Mouse (Mus musculus): Measurements from ENCODE around the gene Sart3. TPM values are rescaled to one million over a fixed set of nuclear protein-coding genes. Genes with fewer than 3 reads are reported as not detected.

The Sart3 gene
- total and polyA plus RNA-seq, 2 experiments from 2014 or later: 11.9 to 15.8 TPM

DNA sequence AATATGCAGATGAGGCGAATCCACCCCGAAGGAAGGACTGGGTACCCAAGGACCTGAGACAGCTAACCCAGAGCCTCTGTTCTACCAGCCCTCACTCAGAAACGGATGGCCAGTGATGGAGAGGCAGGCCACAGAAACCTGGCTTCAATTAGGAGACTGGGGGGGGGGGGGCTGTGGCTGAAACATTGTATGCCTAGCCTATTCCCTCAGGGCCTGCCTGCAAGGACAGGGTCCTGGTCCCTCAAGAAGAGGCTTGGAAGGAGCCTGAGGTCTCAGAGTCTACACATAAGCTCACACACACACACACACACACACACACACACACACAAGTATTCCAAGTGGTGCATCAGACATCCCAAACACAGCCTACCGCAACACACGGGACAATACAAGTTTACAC, 27.4 kb upstream of the Sart3 start:
- peak overlapping the region; percentile 48 for H3K27ac ChIP-seq (ENCODE audit: low read depth)
- no peak for ATAC-seq (ENCODE audit: insufficient read depth, low read depth)
- peak overlapping the region; percentile 44 for H3K4me2 ChIP-seq (ENCODE audit: low read depth, low read length)
- no peak for DNase-seq (ENCODE audit: low spot score)
- peaks cover 25% of the 10 kb centered on the region for H3K27me3 ChIP-seq (ENCODE audit: control insufficient read depth, insufficient read depth, low read length)
- no peaks in the 10 kb centered on the region for H3K4me1 ChIP-seq (ENCODE audit: control insufficient read depth, insufficient read depth)
- H3K4me3 ChIP-seq (ENCODE audit: low read depth, low read length): peak overlapping the region; percentile 38
- WGBS: 44% methylated on average over 5 of the region's 5 CpGs
- no peaks in the 10 kb centered on the region for H3K36me3 ChIP-seq (replicated peaks; ENCODE audit: control insufficient read depth, insufficient read depth, low read length)
- TF ChIP-seq CTCF (IDR thresholded peaks at IDR 0.05; ENCODE audit: low read depth) (no peak), EP300 (IDR thresholded peaks at IDR 0.05; ENCODE audit: low read depth) (no peak)
- H3K9me3 ChIP-seq (replicated peaks; ENCODE audit: control insufficient read depth, low read length): no peaks in the 10 kb centered on the region
- 0 out of 2 replicates have a peak overlapping the region, but pooled peaks have one; percentile 30 for H3K9ac ChIP-seq (replicated peaks; ENCODE audit: low read depth, low read length)

DNA sequence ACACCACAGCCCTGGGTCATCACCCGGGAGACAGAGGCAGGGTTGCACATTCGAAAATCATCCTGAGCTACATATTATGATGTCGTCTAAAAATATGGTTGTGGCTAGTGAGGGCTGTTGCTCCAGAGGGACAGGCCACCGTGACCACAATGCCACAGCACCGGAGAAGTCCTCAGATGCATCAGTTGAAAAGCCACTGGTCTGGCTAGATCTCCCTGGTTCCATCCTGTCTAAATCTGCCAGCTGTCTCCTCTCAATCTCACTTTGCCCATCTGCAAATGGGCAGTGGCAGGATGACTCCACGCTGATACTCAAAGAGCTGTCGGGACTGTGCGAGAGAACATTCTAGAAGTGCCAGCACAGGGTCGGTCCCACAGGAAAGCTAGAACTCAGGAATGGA, 26.2 kb upstream of the Sart3 start:
- Histone ChIP-seq H3K4me3 (ENCODE audit: low read depth, low read length) (no peak overlapping the region), H3K27me3 (ENCODE audit: control insufficient read depth, insufficient read depth, low read length) (peaks cover 25% of the 10 kb centered on the region), H3K4me1 (ENCODE audit: control insufficient read depth, insufficient read depth) (no peaks in the 10 kb centered on the region), H3K9ac (replicated peaks; ENCODE audit: low read depth, low read length) (no peak overlapping the region), H3K4me2 (ENCODE audit: low read depth, low read length) (no peak overlapping the region; the same call in 1 of the 2 replicates), H3K36me3 (replicated peaks; ENCODE audit: control insufficient read depth, insufficient read depth, low read length) (no peaks in the 10 kb centered on the region), H3K9me3 (replicated peaks; ENCODE audit: control insufficient read depth, low read length) (no peaks in the 10 kb centered on the region), H3K27ac (ENCODE audit: low read depth) (no peak overlapping the region)
- DNase-seq (ENCODE audit: low spot score) (no peak), ATAC-seq (ENCODE audit: insufficient read depth, low read depth) (no peak)
- WGBS: 70% methylated on average over 9 of the region's 9 CpGs
- TF ChIP-seq EP300 (IDR thresholded peaks at IDR 0.05; ENCODE audit: low read depth) (no peak), CTCF (IDR thresholded peaks at IDR 0.05; ENCODE audit: low read depth) (no peak)

DNA sequence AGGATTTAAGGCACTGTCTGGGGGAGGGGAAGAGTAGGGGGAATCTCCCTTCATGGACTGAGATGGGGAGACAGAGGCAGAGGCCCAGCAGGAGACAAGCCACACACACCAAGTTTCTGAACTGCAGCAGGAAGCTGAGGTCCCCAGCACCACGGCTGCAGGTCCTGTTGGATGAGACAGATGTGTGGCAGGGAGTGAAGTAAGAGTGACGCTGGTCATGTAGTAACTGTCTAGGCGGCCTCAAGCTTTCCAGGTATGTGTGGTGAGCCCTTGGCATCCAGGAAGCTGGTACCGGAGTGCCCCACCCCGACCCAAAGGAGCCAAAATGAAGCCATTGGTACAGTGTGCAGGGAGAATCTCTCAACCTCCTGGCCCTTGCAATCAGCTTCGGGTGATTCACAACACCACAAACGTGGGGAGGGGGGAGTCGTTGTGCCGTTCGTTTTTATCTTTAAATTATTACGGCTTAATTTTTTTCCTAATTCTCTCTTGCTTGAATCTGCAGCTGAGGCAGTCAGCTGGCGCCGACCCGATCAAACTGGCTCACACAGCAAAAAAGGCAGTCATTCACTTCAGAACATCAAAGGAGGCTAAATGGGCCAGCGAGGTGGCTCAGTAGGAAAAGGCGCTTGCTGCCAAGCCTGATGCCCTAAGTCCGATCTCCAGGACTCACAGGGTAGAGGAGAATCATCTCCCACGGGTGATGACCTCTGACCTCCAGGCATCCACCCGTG, 25.0 kb upstream of the Sart3 start:
- Histone ChIP-seq H3K27ac (ENCODE audit: low read depth) (0 out of 2 replicates have a peak overlapping the region, but pooled peaks have one; percentile 30), H3K27me3 (ENCODE audit: control insufficient read depth, insufficient read depth, low read length) (peaks cover 25% of the 10 kb centered on the region), H3K36me3 (replicated peaks; ENCODE audit: control insufficient read depth, insufficient read depth, low read length) (no peaks in the 10 kb centered on the region), H3K4me1 (ENCODE audit: control insufficient read depth, insufficient read depth) (no peaks in the 10 kb centered on the region), H3K9ac (replicated peaks; ENCODE audit: low read depth, low read length) (no peak overlapping the region), H3K9me3 (replicated peaks; ENCODE audit: control insufficient read depth, low read length) (no peaks in the 10 kb centered on the region), H3K4me3 (ENCODE audit: low read depth, low read length) (no peak overlapping the region), H3K4me2 (ENCODE audit: low read depth, low read length) (peak overlapping the region; percentile 33; the same call in 1 of the 2 replicates)
- DNase-seq (ENCODE audit: low spot score) (no peak), ATAC-seq (ENCODE audit: insufficient read depth, low read depth) (no peak)
- WGBS: 19% methylated on average over 19 of the region's 19 CpGs
- TF ChIP-seq CTCF (IDR thresholded peaks at IDR 0.05; ENCODE audit: low read depth) (no peak), EP300 (IDR thresholded peaks at IDR 0.05; ENCODE audit: low read depth) (no peak)

DNA sequence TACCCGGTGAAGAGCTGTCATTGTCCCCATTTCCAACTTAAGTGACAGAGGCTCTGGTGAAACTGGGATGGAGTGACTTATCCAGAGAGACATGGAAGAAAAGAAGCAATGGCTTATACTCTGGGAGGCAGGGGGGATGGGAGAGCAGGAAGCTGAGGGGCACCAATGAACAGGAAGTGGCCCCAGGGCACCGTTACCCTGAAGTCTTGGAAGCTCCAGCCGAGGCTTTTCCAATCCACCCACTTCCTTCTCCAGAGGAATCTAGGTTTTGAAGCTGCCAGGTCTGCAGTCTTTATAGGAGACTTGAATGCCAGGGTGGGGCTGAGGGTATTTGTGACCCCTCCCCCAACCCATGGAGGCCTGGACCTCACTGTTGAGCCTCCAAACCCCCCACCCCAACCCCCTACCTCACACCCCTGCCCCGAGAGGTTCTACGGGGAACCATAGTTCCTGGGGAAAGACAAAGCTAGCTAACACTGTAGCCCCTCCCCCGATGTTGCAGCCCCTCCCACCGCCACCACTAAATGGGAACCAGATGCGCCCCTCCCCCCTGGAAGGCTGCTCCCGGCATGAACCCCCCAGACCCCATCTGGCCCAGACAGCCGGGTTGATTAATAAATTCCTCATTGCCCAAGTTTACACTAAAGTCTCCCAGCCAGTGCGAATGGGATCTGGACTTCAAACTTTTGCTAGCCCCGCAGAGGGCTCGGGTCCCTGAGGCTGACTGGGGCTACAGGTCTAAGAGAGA, 24.3 kb upstream of the Sart3 start:
- DNase-seq (ENCODE audit: low spot score): no peak
- WGBS: 12% methylated on average over 13 of the region's 13 CpGs
- no peaks in the 10 kb centered on the region for H3K9me3 ChIP-seq (replicated peaks; ENCODE audit: control insufficient read depth, low read length)
- TF ChIP-seq CTCF (IDR thresholded peaks at IDR 0.05; ENCODE audit: low read depth): no peak
- TF ChIP-seq EP300 (IDR thresholded peaks at IDR 0.05; ENCODE audit: low read depth): no peak
- H3K4me3 ChIP-seq (ENCODE audit: low read depth, low read length): no peak overlapping the region
- H3K36me3 ChIP-seq (replicated peaks; ENCODE audit: control insufficient read depth, insufficient read depth, low read length): no peaks in the 10 kb centered on the region
- no peaks in the 10 kb centered on the region for H3K4me1 ChIP-seq (ENCODE audit: control insufficient read depth, insufficient read depth)
- H3K9ac ChIP-seq (replicated peaks; ENCODE audit: low read depth, low read length): no peak overlapping the region
- ATAC-seq (ENCODE audit: insufficient read depth, low read depth): no peak
- peak overlapping the region; percentile 33; the same call in 1 of the 2 replicates for H3K4me2 ChIP-seq (ENCODE audit: low read depth, low read length)
- H3K27me3 ChIP-seq (ENCODE audit: control insufficient read depth, insufficient read depth, low read length): peaks cover 25% of the 10 kb centered on the region
- H3K27ac ChIP-seq (ENCODE audit: low read depth): no peak overlapping the region

DNA sequence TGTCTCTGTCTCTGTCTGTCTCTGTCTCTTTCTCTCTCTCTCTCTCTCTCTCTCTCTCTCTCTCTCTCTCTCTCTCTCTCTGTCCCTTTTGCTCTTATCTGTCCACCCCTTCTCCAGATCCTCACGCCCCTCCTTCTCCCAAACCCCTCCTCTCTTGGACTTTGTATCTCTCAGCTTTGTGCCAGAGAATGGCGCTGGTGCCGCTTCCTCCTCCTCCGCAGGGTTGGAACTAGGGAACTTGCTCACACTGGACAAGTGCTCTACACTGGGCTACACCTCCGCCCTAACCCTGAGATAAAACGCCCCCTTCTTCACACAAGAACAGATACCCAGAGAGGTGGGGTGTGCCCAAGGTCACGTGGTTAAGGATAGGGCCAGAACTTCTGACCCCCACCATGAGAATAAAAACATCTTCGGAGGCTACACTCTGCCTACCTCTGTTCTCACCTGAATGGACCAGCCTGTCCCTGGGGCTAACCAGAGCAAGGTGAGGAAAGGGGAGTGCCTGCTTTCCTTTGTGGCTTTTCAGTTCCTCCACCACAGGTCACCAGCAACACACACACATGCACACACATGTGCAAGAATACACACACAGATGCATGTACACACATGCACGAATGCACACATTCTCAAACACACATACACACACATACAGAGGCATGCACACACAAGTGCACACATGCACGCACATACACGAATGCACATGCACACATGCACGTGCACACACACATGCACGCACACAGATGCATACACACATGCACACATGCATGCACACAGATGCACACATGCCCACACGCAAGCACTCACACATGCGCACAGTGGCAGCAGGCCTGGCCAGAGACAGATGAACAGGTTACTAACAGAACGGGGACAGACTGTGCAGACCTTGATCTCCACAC, 19.1 kb upstream of the Sart3 start:
- WGBS: 67% methylated on average over 16 of the region's 16 CpGs
- TF ChIP-seq EP300 (IDR thresholded peaks at IDR 0.05; ENCODE audit: low read depth): no peak
- TF ChIP-seq CTCF (IDR thresholded peaks at IDR 0.05; ENCODE audit: low read depth): no peak
- H3K9ac ChIP-seq (replicated peaks; ENCODE audit: low read depth, low read length): no peak overlapping the region
- H3K36me3 ChIP-seq (replicated peaks; ENCODE audit: control insufficient read depth, insufficient read depth, low read length): no peaks in the 10 kb centered on the region
- no peak overlapping the region for H3K4me3 ChIP-seq (ENCODE audit: low read depth, low read length)
- no peak for DNase-seq (ENCODE audit: low spot score)
- no peak for ATAC-seq (ENCODE audit: insufficient read depth, low read depth)
- no peak overlapping the region for H3K27ac ChIP-seq (ENCODE audit: low read depth)
- no peak overlapping the region for H3K4me2 ChIP-seq (ENCODE audit: low read depth, low read length)
- H3K27me3 ChIP-seq (ENCODE audit: control insufficient read depth, insufficient read depth, low read length): no peaks in the 10 kb centered on the region
- no peaks in the 10 kb centered on the region for H3K4me1 ChIP-seq (ENCODE audit: control insufficient read depth, insufficient read depth)
- H3K9me3 ChIP-seq (replicated peaks; ENCODE audit: control insufficient read depth, low read length): no peaks in the 10 kb centered on the region

All from heart, postnatal 0 days (tissue).